In genomic region chr16:59089722-59090121, GRCm38 (mm10) we compare ENCODE assay signal across 14 mouse cellular contexts. TPM values are rescaled to one million over a fixed set of nuclear protein-coding genes. Genes with fewer than 3 reads are reported as not detected.
A peak's percentile ranks its signal among the peaks of the same experiment; 100 is the strongest.
DNase-seq lines count a peak whose midpoint lies in the region; ATAC-seq and TF ChIP-seq lines count a peak whose summit lies in the region.
"Not testable (repeated sequence)": the region's sequence is repeated elsewhere in the genome, so short reads cannot be mapped to it uniquely, and the experiment has no call there.
"Had no signal": no experiment of that assay in that cellular context is flagged by ENCODE, and none has a peak within 500 bp of the region (broad histone marks: within the 10 kb centered on the region; RNA-seq: fewer than 3 reads in every experiment).

Gene Olfr191 (minus strand): TSS chr16:59089822.

- 40% methylated on average over 1 of the region's 1 CpGs for WGBS in hindbrain, embryonic 11.5 days
- 59% methylated on average over 1 of the region's 1 CpGs for WGBS in midbrain, embryonic 11.5 days
- 14% methylated on average over 1 of the region's 1 CpGs for WGBS in midbrain, embryonic 14.5 days

- H3K4me3 ChIP-seq in hindbrain, embryonic 11.5 days (ENCODE audit: low read depth, low read length); midbrain, embryonic 11.5 days (ENCODE audit: low read depth, low read length); midbrain, embryonic 14.5 days (replicated peaks; ENCODE audit: low read depth, low read length): not testable (repeated sequence)

- not testable (repeated sequence) for H3K9me3 ChIP-seq in hindbrain, embryonic 11.5 days (ENCODE audit: control insufficient read depth, low read length); midbrain, embryonic 11.5 days (ENCODE audit: control insufficient read depth, low read length); midbrain, embryonic 14.5 days (ENCODE audit: control insufficient read depth, low read length)

- H3K27me3 ChIP-seq in hindbrain, embryonic 11.5 days (ENCODE audit: control insufficient read depth, insufficient read depth, low read length); midbrain, embryonic 11.5 days (ENCODE audit: control insufficient read depth, insufficient read depth, low read length); midbrain, embryonic 14.5 days (ENCODE audit: control insufficient read depth, insufficient read depth, low read length): not testable (repeated sequence)

- H3K27ac ChIP-seq in hindbrain, embryonic 11.5 days (ENCODE audit: low read depth, low read length); midbrain, embryonic 11.5 days (ENCODE audit: low read depth, low read length); midbrain, embryonic 14.5 days (replicated peaks; ENCODE audit: low read depth, low read length): not testable (repeated sequence)

- DNase-seq in ES-CJ7 (ENCODE audit: low read depth, low spot score) (peak; percentile 3), R1 (ENCODE audit: low read depth, low spot score) (peak; percentile 21), ZHBTc4 (ENCODE audit: low read depth, low spot score) (peak; percentile 2)
- peak; percentile 3 for DNase-seq in brain, embryonic 14.5 days (ENCODE audit: low read depth)
- not testable (repeated sequence) for DNase-seq in hindbrain, embryonic 11.5 days (ENCODE audit: low spot score); midbrain, embryonic 11.5 days (ENCODE audit: low spot score, missing footprints)
- DNase-seq in midbrain, embryonic 14.5 days, result peak; percentile 10

- not testable (repeated sequence) for H3K4me2 ChIP-seq in hindbrain, embryonic 11.5 days (replicated peaks; ENCODE audit: low read depth, low read length); midbrain, embryonic 11.5 days; midbrain, embryonic 14.5 days (ENCODE audit: low read length)

- TF ChIP-seq CTCF in brain, embryonic 14.5 days (IDR thresholded peaks at IDR 0.05; ENCODE audit: borderline replicate concordance, extremely low read depth, insufficient read depth, insufficient read length), result not testable (repeated sequence)

- ATAC-seq in hindbrain, embryonic 11.5 days (ENCODE audit: low FRiP score), result peak; percentile 49; the same call in 1 of the 2 replicates
- ATAC-seq in midbrain, embryonic 11.5 days (ENCODE audit: low FRiP score), result peak; percentile 55; the same call in 1 of the 2 replicates
- not testable (repeated sequence) for ATAC-seq in midbrain, embryonic 14.5 days (ENCODE audit: low FRiP score, low TSS enrichment)

- not testable (repeated sequence) for H3K4me1 ChIP-seq in hindbrain, embryonic 11.5 days (replicated peaks; ENCODE audit: control insufficient read depth, insufficient read depth, low read length); midbrain, embryonic 11.5 days (ENCODE audit: control insufficient read depth, insufficient read depth, low read length); midbrain, embryonic 14.5 days (ENCODE audit: control insufficient read depth, insufficient read depth, low read length)

- TF ChIP-seq POLR2A in brain, embryonic 14.5 days (IDR thresholded peaks at IDR 0.05; ENCODE audit: borderline replicate concordance, extremely low read depth, insufficient read depth, insufficient read length, poor library complexity, severe bottlenecking), result not testable (repeated sequence)

- H3K36me3 ChIP-seq in hindbrain, embryonic 11.5 days (ENCODE audit: control insufficient read depth, insufficient read depth, low read length); midbrain, embryonic 11.5 days (ENCODE audit: control insufficient read depth, insufficient read depth, low read length); midbrain, embryonic 14.5 days (ENCODE audit: control insufficient read depth, insufficient read depth, low read length): not testable (repeated sequence)

- not testable (repeated sequence) for H3K9ac ChIP-seq in hindbrain, embryonic 11.5 days (ENCODE audit: low read depth, low read length); midbrain, embryonic 11.5 days (ENCODE audit: low read length); midbrain, embryonic 14.5 days (replicated peaks; ENCODE audit: low read length)

RNA-seq across cellular contexts. Expression of gene Olfr191, which starts in this region (rescaled TPM):
- not detected in 2 replicates for polyA plus RNA-seq in brain, embryonic 14.5 days (2012; rRNA removed)
- polyA plus RNA-seq in hindbrain, embryonic 11.5 days (2014; fragmentation: Nextera tagmentation; extraction: Ambion mirVana), result not detected in 2 replicates
- polyA plus RNA-seq in midbrain, embryonic 11.5 days (2014; fragmentation: Nextera tagmentation; extraction: Ambion mirVana), result not detected in 2 replicates
- not detected in 2 replicates for polyA plus RNA-seq in midbrain, embryonic 14.5 days (2014; fragmentation: Nextera tagmentation; extraction: Ambion mirVana)
- polyA plus RNA-seq: activated CD4-positive, CD25-positive, alpha-beta regulatory T cell, adult 4 months; adrenal gland, adult 2 months; C2C12; CD4-positive, CD25-positive, alpha-beta regulatory T cell, adult 4 months; cerebellum, adult 2 months; G1E; Patski had no signal

Comparison
In these comparisons a context has a peak if more than half of its experiments do, and no peak if none do; other contexts are left out.
1. Peak in DNase-seq in brain, embryonic 14.5 days; RNA of the gene not detected or under 1 TPM.
2. Peak in ATAC-seq in hindbrain, embryonic 11.5 days; RNA of the gene not detected or under 1 TPM.
3. Peak in ATAC-seq in midbrain, embryonic 11.5 days; RNA of the gene not detected or under 1 TPM.
4. Peak in DNase-seq in midbrain, embryonic 14.5 days; RNA of the gene not detected or under 1 TPM.